Mouse (Mus musculus): ENCODE results near the gene Zdhhc8. TPM values are rescaled to one million over a fixed set of nuclear protein-coding genes. Genes with fewer than 3 reads are reported as not detected.
"Not testable (repeated sequence)": the region's sequence is repeated elsewhere in the genome, so short reads cannot be mapped to it uniquely, and the experiment has no call there.

Zdhhc8 gene
- polyA plus RNA-seq, 1 experiment from 2014 or later, result 17.4 TPM

DNA sequence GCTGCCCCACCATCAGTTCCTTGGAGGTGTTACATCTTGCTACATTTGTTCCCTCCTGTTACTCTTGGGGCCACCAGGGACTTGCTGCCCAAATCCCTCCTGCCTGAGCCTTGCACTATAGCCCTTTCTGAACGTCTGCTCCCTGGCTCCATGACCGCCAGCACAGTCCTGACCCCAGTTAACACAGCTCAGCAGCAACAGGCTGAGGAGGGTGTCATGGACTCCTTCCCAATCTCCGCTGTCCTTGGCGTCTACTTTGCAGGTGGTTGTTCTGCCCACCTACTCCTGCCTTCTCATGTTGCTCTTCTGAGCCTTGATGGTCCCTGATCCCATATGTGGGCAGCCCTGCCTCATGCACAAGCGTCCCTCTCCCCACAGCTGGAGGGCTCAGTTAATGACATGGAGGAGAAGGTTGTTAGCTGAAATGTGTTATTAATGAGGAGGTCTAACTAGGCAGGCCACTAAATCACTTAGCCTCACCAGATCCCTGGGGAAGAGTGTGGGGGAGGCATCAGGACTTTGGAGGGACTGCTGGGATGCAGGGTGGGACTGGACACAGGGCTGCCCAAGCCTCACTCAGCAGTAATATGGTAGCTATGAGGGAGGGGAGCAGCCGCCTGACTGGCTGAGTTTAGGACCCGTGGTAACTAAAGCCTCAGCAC is 31.4 kb downstream of the Zdhhc8 start:
- ATAC-seq, result no peak
- H3K36me3 ChIP-seq (ENCODE audit: control insufficient read depth, insufficient read depth), result no peaks in the 10 kb centered on the region
- no peak overlapping the region for H3K9ac ChIP-seq (replicated peaks; ENCODE audit: low read depth, low read length)
- H3K9me3 ChIP-seq (ENCODE audit: control insufficient read depth, low read length), result no peaks in the 10 kb centered on the region
- H3K4me1 ChIP-seq (replicated peaks; ENCODE audit: control insufficient read depth, insufficient read depth, low read length), result peaks cover 6% of the 10 kb centered on the region; the same call in 1 of the 2 replicates
- H3K27ac ChIP-seq (ENCODE audit: low read length), result no peak overlapping the region
- H3K27me3 ChIP-seq (replicated peaks; ENCODE audit: control insufficient read depth, insufficient read depth, low read length), result no peaks in the 10 kb centered on the region
- H3K4me3 ChIP-seq (replicated peaks; ENCODE audit: low read length), result no peak overlapping the region
- whole genome bisulfite sequencing, result 66% methylated on average over 7 of the region's 7 CpGs
- H3K4me2 ChIP-seq (ENCODE audit: low read length), result no peak overlapping the region

DNA sequence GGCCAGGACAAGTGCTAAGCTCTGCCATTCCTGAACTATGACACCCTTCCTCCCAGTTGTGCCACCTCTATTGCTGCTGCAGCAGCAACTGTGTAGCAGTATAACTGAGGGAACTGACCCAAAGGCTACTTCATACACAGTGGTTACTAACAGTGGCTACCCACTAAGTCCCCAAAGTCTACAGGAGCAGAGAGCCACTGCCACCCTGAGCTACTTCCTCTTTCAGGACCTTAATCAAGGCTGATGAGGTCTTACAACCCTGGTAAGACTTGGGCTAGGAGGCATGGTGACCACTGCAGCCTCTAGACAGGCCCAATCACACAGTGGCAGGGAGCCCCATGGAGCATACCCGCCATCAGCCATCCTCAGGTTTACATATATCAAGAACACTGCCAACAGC is 32.9 kb downstream of the Zdhhc8 start:
- ATAC-seq, result no peak
- no peaks in the 10 kb centered on the region for H3K36me3 ChIP-seq (ENCODE audit: control insufficient read depth, insufficient read depth)
- no peaks in the 10 kb centered on the region for H3K27me3 ChIP-seq (replicated peaks; ENCODE audit: control insufficient read depth, insufficient read depth, low read length)
- no peak overlapping the region for H3K27ac ChIP-seq (ENCODE audit: low read length)
- H3K4me3 ChIP-seq (replicated peaks; ENCODE audit: low read length), result no peak overlapping the region
- no peak overlapping the region for H3K4me2 ChIP-seq (ENCODE audit: low read length)
- no peaks in the 10 kb centered on the region for H3K9me3 ChIP-seq (ENCODE audit: control insufficient read depth, low read length)
- H3K4me1 ChIP-seq (replicated peaks; ENCODE audit: control insufficient read depth, insufficient read depth, low read length), result peaks cover 10% of the 10 kb centered on the region
- 100% methylated on average over 1 of the region's 1 CpGs for WGBS
- no peak overlapping the region for H3K9ac ChIP-seq (replicated peaks; ENCODE audit: low read depth, low read length)

DNA sequence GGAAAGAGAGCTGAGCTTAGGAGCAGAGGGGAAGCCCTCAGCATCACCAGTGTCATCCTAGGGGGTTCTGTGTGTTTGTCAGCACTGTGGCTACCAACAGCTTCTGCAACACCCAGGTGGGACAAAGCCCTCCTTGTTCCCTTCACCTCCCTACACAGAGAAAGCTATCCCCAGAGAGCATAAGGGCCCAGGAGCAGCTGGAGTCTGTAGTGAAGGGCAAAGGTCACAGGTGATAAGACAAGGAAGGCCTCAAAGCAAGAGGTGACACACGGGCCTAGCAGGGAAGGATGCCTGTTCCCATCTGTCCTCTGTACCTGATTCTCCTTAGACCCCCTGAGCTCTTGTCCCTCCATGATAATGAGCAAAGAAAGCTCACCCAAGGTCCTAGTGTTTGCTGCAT is 33.3 kb downstream of the Zdhhc8 start:
- H3K4me3 ChIP-seq (replicated peaks; ENCODE audit: low read length), result no peak overlapping the region
- H3K4me2 ChIP-seq (ENCODE audit: low read length), result no peak overlapping the region
- H3K36me3 ChIP-seq (ENCODE audit: control insufficient read depth, insufficient read depth), result no peaks in the 10 kb centered on the region
- no peaks in the 10 kb centered on the region for H3K27me3 ChIP-seq (replicated peaks; ENCODE audit: control insufficient read depth, insufficient read depth, low read length)
- H3K27ac ChIP-seq (ENCODE audit: low read length), result no peak overlapping the region
- no peak overlapping the region for H3K9ac ChIP-seq (replicated peaks; ENCODE audit: low read depth, low read length)
- no peak for ATAC-seq
- 48% methylated on average over 1 of the region's 1 CpGs for WGBS
- peaks cover 12% of the 10 kb centered on the region for H3K4me1 ChIP-seq (replicated peaks; ENCODE audit: control insufficient read depth, insufficient read depth, low read length)
- H3K9me3 ChIP-seq (ENCODE audit: control insufficient read depth, low read length), result no peaks in the 10 kb centered on the region

DNA sequence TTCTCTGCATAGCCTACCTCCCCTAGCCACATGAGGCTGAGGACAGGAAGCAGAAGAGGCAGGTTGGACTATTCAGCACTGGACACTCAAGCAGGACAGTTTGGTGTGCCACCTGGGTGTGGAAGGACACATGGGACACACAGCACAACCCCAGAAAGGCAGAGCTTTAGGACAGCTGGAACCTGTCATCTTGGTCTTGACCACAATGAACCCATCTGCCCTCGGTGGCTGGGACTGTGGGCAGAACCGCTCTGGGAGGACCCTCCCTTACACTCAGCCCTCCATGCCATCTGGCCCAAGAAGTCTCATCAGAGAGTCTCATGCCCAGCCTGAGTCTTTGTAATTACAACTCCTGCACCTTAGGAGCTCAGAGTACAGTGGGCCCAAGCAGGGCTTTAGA is 34.9 kb downstream of the Zdhhc8 start:
- ATAC-seq, result no peak
- WGBS, result 83% methylated on average over 2 of the region's 2 CpGs
- Histone ChIP-seq H3K9me3 (ENCODE audit: control insufficient read depth, low read length) (no peaks in the 10 kb centered on the region), H3K27ac (ENCODE audit: low read length) (no peak overlapping the region), H3K27me3 (replicated peaks; ENCODE audit: control insufficient read depth, insufficient read depth, low read length) (no peaks in the 10 kb centered on the region), H3K9ac (replicated peaks; ENCODE audit: low read depth, low read length) (no peak overlapping the region), H3K4me2 (ENCODE audit: low read length) (no peak overlapping the region), H3K4me3 (replicated peaks; ENCODE audit: low read length) (no peak overlapping the region), H3K4me1 (replicated peaks; ENCODE audit: control insufficient read depth, insufficient read depth, low read length) (peaks cover 19% of the 10 kb centered on the region), H3K36me3 (ENCODE audit: control insufficient read depth, insufficient read depth) (no peaks in the 10 kb centered on the region)

DNA sequence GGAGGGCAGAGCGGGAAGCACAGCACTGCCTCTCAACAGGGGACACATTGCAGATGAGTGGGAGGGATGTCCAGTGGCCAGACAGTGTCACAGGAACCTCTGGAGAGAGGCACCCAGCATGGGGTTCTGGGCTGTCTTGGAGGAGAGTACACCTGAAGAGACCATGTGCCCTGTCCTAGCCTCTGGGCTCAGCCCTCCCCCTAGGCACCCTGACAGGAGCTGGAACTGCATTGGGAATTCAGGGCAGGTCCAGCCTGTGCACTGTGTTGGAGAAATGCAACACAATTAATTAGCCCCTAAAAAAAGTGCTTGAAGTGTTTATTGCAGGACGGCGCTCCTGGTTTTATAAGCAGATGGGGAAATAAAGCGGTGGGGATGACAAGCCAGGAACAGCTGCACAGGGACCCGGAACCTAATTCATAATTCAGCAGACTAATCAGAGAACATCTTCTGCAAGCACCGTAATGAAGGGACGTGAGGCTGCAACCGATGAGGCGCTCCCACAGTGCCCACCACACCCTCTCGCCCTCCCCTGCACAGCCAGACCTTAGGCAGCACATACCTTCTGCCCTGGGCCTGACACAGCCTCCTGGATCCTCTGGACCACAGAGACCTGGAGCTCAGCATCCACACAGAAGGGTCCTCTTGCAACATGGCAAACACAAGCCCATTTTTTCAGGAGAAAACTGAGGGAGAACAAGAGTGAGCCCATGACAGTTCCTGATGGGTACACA is 36.4 kb downstream of the Zdhhc8 start:
- 42% methylated on average over 10 of the region's 10 CpGs for WGBS
- H3K36me3 ChIP-seq (ENCODE audit: control insufficient read depth, insufficient read depth), result no peaks in the 10 kb centered on the region
- no peaks in the 10 kb centered on the region for H3K9me3 ChIP-seq (ENCODE audit: control insufficient read depth, low read length)
- H3K4me1 ChIP-seq (replicated peaks; ENCODE audit: control insufficient read depth, insufficient read depth, low read length), result peaks cover 31% of the 10 kb centered on the region
- no peak overlapping the region for H3K9ac ChIP-seq (replicated peaks; ENCODE audit: low read depth, low read length)
- no peak overlapping the region for H3K4me2 ChIP-seq (ENCODE audit: low read length)
- no peak for ATAC-seq
- no peak overlapping the region; the same call in 1 of the 2 replicates for H3K27ac ChIP-seq (ENCODE audit: low read length)
- no peak overlapping the region for H3K4me3 ChIP-seq (replicated peaks; ENCODE audit: low read length)
- no peaks in the 10 kb centered on the region for H3K27me3 ChIP-seq (replicated peaks; ENCODE audit: control insufficient read depth, insufficient read depth, low read length)

DNA sequence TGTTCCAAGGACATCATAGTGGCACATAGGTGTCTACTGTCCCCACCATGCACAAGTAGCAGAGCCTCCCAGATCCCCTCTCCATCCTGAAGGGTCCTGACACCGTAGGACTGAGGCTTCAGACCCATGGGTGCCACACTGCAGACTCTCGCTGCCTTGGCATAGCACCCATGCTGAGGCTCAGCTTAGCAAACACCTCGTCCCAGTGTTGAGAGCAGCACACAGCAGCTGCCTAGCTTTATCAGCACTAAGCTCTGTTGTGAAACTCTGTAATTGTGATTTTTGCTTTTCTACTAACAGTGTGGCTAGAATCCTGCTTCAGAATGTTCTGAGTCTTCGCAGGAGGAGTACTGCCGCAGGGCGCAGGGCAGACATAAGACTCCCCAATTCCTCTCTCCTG is 37.1 kb downstream of the Zdhhc8 start:
- H3K9ac ChIP-seq (replicated peaks; ENCODE audit: low read depth, low read length), result no peak overlapping the region
- H3K9me3 ChIP-seq (ENCODE audit: control insufficient read depth, low read length), result no peaks in the 10 kb centered on the region
- WGBS, result 75% methylated on average over 6 of the region's 6 CpGs
- H3K4me3 ChIP-seq (replicated peaks; ENCODE audit: low read length), result no peak overlapping the region
- no peaks in the 10 kb centered on the region for H3K36me3 ChIP-seq (ENCODE audit: control insufficient read depth, insufficient read depth)
- H3K27ac ChIP-seq (ENCODE audit: low read length), result no peak overlapping the region
- H3K27me3 ChIP-seq (replicated peaks; ENCODE audit: control insufficient read depth, insufficient read depth, low read length), result no peaks in the 10 kb centered on the region
- H3K4me2 ChIP-seq (ENCODE audit: low read length), result no peak overlapping the region
- ATAC-seq, result no peak
- H3K4me1 ChIP-seq (replicated peaks; ENCODE audit: control insufficient read depth, insufficient read depth, low read length), result peaks cover 31% of the 10 kb centered on the region

GRCm38 (mm10) chr16:18195561-18195960 is 39.4 kb downstream of the Zdhhc8 start:
- not testable (repeated sequence) for H3K27me3 ChIP-seq (replicated peaks; ENCODE audit: control insufficient read depth, insufficient read depth, low read length); H3K4me3 ChIP-seq (replicated peaks; ENCODE audit: low read length); H3K27ac ChIP-seq (ENCODE audit: low read length); H3K36me3 ChIP-seq (ENCODE audit: control insufficient read depth, insufficient read depth); H3K9me3 ChIP-seq (ENCODE audit: control insufficient read depth, low read length); H3K4me2 ChIP-seq (ENCODE audit: low read length); H3K9ac ChIP-seq (replicated peaks; ENCODE audit: low read depth, low read length); ATAC-seq
- peaks cover 31% of the 10 kb centered on the region for H3K4me1 ChIP-seq (replicated peaks; ENCODE audit: control insufficient read depth, insufficient read depth, low read length)
- 42% methylated on average over 3 of the region's 3 CpGs for WGBS

- no peaks in the 10 kb centered on the region for H3K36me3 ChIP-seq (ENCODE audit: control insufficient read depth, insufficient read depth)
- no peak overlapping the region for H3K4me3 ChIP-seq (replicated peaks; ENCODE audit: low read length)
- no peak overlapping the region for H3K4me2 ChIP-seq (ENCODE audit: low read length)
- peak overlapping the region; percentile 16; the same call in 1 of the 2 replicates for H3K27ac ChIP-seq (ENCODE audit: low read length)
- WGBS, result 35% methylated on average over 5 of the region's 5 CpGs
- H3K9me3 ChIP-seq (ENCODE audit: control insufficient read depth, low read length), result no peaks in the 10 kb centered on the region
- ATAC-seq, result peak; percentile 58
- H3K27me3 ChIP-seq (replicated peaks; ENCODE audit: control insufficient read depth, insufficient read depth, low read length), result no peaks in the 10 kb centered on the region
- H3K9ac ChIP-seq (replicated peaks; ENCODE audit: low read depth, low read length), result no peak overlapping the region
- H3K4me1 ChIP-seq (replicated peaks; ENCODE audit: control insufficient read depth, insufficient read depth, low read length), result peaks cover 31% of the 10 kb centered on the region
Observed at GRCm38 (mm10) chr16:18195068-18195467, 39.9 kb downstream of the Zdhhc8 start.

GRCm38 (mm10) chr16:18194208-18194985 is 40.5 kb downstream of the Zdhhc8 start:
- no peaks in the 10 kb centered on the region for H3K9me3 ChIP-seq (ENCODE audit: control insufficient read depth, low read length)
- no peak overlapping the region for H3K4me3 ChIP-seq (replicated peaks; ENCODE audit: low read length)
- no peaks in the 10 kb centered on the region for H3K36me3 ChIP-seq (ENCODE audit: control insufficient read depth, insufficient read depth)
- no peaks in the 10 kb centered on the region for H3K27me3 ChIP-seq (replicated peaks; ENCODE audit: control insufficient read depth, insufficient read depth, low read length)
- peaks cover 31% of the 10 kb centered on the region for H3K4me1 ChIP-seq (replicated peaks; ENCODE audit: control insufficient read depth, insufficient read depth, low read length)
- peak overlapping the region; percentile 16 for H3K27ac ChIP-seq (ENCODE audit: low read length)
- H3K4me2 ChIP-seq (ENCODE audit: low read length), result no peak overlapping the region
- peak; percentile 31 for ATAC-seq
- H3K9ac ChIP-seq (replicated peaks; ENCODE audit: low read depth, low read length), result peak overlapping the region; percentile 24; the same call in 1 of the 2 replicates
- WGBS, result 62% methylated on average over 15 of the region's 15 CpGs
